Mouse (Mus musculus): ENCODE data around the gene S100a11.

GRCm38 (mm10) chr3:93572058-93572791 lies 51.9 kb downstream of the S100a11 start:
- TF ChIP-seq CTCF (IDR thresholded peaks at IDR 0.05; ENCODE audit: borderline replicate concordance, control insufficient read depth, extremely low read depth, insufficient read depth, low read length, poor library complexity), result no peak
- no peak for TF ChIP-seq POLR2A (IDR thresholded peaks at IDR 0.05; ENCODE audit: control insufficient read depth, extremely low read depth, insufficient read depth, low read length, poor library complexity)

Data from thymus, adult 2 months (tissue).